In the genomic region with DNA sequence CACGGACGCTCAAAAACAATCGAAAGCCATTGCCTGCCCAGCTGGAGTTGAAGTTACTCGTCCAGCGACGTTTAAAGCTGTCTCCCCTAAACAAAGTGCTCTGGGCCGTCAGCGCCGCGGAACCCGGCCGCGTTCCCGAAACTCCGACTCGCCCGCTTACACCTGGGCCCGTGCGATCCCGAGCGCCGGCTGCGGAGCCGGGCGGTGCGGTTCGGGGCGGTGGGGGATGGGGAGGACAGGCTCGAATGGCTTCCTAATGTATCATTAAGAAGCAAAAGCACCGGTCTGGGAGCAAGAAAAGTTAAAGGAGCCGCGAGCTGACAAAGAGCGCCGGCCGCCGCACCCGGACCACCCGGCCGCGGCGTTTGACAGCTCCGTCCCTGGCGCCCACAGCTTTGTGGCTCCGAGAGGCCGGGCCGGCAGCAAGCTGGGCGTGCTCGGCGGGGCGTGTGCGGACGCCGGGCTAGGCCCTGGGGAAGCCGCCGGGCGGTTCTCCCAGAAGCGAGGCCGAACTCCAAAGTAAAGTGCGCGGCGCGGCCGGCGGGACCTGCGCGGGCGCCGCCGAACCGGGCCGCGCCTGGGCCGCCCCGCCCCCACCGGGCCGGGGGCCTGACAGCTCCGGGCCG, we compare ENCODE assay signal across 8 mouse cellular contexts. TPM values are rescaled to one million over a fixed set of nuclear protein-coding genes. Genes with fewer than 3 reads are reported as not detected.
DNase-seq lines count a peak whose midpoint lies in the region; ATAC-seq and TF ChIP-seq lines count a peak whose summit lies in the region.

No protein-coding gene starts in this region.

- DNase-seq in MEL (ENCODE audit: low read depth, low spot score): peak; percentile 66
- peak; percentile 46 to 70 for DNase-seq in cerebellum, adult 18-20 months
- peak; percentile 53 for DNase-seq in forebrain, postnatal 0 days
- DNase-seq in layer of hippocampus, postnatal 36 days: peak; percentile 56 to 57
- DNase-seq in lung, postnatal 14 days: peak; percentile 54
- DNase-seq in right cerebral cortex, adult 2 months (ENCODE audit: low spot score in 2 of 2): peak; percentile 44 to 58
- DNase-seq in urinary bladder, postnatal 14 days (ENCODE audit: low spot score): peak; percentile 57

- no peak for TF ChIP-seq RAD21 in MEL (IDR thresholded peaks at IDR 0.05; ENCODE audit: low read depth, low read length)

- no peak for TF ChIP-seq EP300 in MEL (IDR thresholded peaks at IDR 0.05; ENCODE audit: low read depth in 1 of 2, low read length in 2 of 2)

- H3K79me2 ChIP-seq in MEL (ENCODE audit: control insufficient read depth, insufficient read depth, low read length, poor library complexity): peaks cover 57% of the 10 kb centered on the region

- peak overlapping the region; percentile 100 for H3K9ac ChIP-seq in MEL (ENCODE audit: control insufficient read depth, low read depth, low read length, poor library complexity, severe bottlenecking)
- peak overlapping the region; percentile 96 for H3K9ac ChIP-seq in forebrain, postnatal 0 days
- peak overlapping the region; percentile 94 for H3K9ac ChIP-seq in hindbrain, embryonic 12.5 days

- ATAC-seq in forebrain, postnatal 0 days: peak; percentile 4; the same call in 1 of the 2 replicates
- ATAC-seq in hindbrain, embryonic 12.5 days (ENCODE audit: low FRiP score): peak; percentile 18

- H3K36me3 ChIP-seq in MEL (ENCODE audit: control insufficient read depth in 1 of 2, insufficient read depth in 2 of 2, low read length in 2 of 2): peaks cover 0 to 39% of the 10 kb centered on the region in 2 experiments; a peak in 2 of 4 replicates
- H3K36me3 ChIP-seq in forebrain, postnatal 0 days (ENCODE audit: insufficient read depth): no peaks in the 10 kb centered on the region
- no peaks in the 10 kb centered on the region for H3K36me3 ChIP-seq in hindbrain, embryonic 12.5 days

- peak overlapping the region; percentile 74 for H3K4me2 ChIP-seq in forebrain, postnatal 0 days (ENCODE audit: low read depth)
- peak overlapping the region; percentile 90 for H3K4me2 ChIP-seq in hindbrain, embryonic 12.5 days (replicated peaks)

- no peak for TF ChIP-seq CTCF in MEL (IDR thresholded peaks at IDR 0.05 in 2 of 3, conservative IDR thresholded peaks at IDR 0.05 in 1 of 3; ENCODE audit: control insufficient read depth in 1 of 3, insufficient read depth in 1 of 3, low read depth in 2 of 3, low read length in 3 of 3, poor library complexity in 1 of 3, severe bottlenecking in 1 of 3)
- TF ChIP-seq CTCF in forebrain, postnatal 0 days (IDR thresholded peaks at IDR 0.05; ENCODE audit: low read depth): no peak

- H3K4me3 ChIP-seq in MEL (ENCODE audit: control insufficient read depth in 1 of 2, insufficient read depth in 1 of 2, low read depth in 2 of 2, low read length in 2 of 2): peak overlapping the region; percentile 92 to 97
- peak overlapping the region; percentile 96 for H3K4me3 ChIP-seq in forebrain, postnatal 0 days (ENCODE audit: low read depth, low read length)
- peak overlapping the region; percentile 96 for H3K4me3 ChIP-seq in hindbrain, embryonic 12.5 days

- H3K9me3 ChIP-seq in MEL (replicated peaks; ENCODE audit: insufficient read depth, low read length): no peaks in the 10 kb centered on the region
- H3K9me3 ChIP-seq in forebrain, postnatal 0 days (ENCODE audit: low read length): no peaks in the 10 kb centered on the region
- H3K9me3 ChIP-seq in hindbrain, embryonic 12.5 days (replicated peaks): no peaks in the 10 kb centered on the region

- H3K27ac ChIP-seq in MEL (ENCODE audit: control insufficient read depth, low read depth, low read length): peak overlapping the region; percentile 94
- peak overlapping the region; percentile 99 for H3K27ac ChIP-seq in forebrain, postnatal 0 days (ENCODE audit: low read depth, low read length)
- H3K27ac ChIP-seq in hindbrain, embryonic 12.5 days: peak overlapping the region; percentile 99

- H3K27me3 ChIP-seq in MEL (ENCODE audit: control insufficient read depth in 1 of 2, insufficient read depth in 2 of 2, low read length in 2 of 2): no peaks in the 10 kb centered on the region; a peak in 1 of 4 replicates
- no peaks in the 10 kb centered on the region for H3K27me3 ChIP-seq in forebrain, postnatal 0 days (ENCODE audit: insufficient read depth, low read length)
- H3K27me3 ChIP-seq in hindbrain, embryonic 12.5 days: no peaks in the 10 kb centered on the region

- WGBS in forebrain, postnatal 0 days: 1% methylated on average over 74 of the region's 78 CpGs
- under 1% methylated on average over 61 of the region's 78 CpGs for WGBS in hindbrain, embryonic 12.5 days

- peaks cover 16 to 26% of the 10 kb centered on the region in 2 experiments for H3K4me1 ChIP-seq in MEL (ENCODE audit: control insufficient read depth in 1 of 2, insufficient read depth in 2 of 2, low read length in 2 of 2)
- H3K4me1 ChIP-seq in forebrain, postnatal 0 days (ENCODE audit: insufficient read depth): peaks cover 10% of the 10 kb centered on the region
- H3K4me1 ChIP-seq in hindbrain, embryonic 12.5 days: peaks cover 13% of the 10 kb centered on the region

- TF ChIP-seq POLR2A in MEL (IDR thresholded peaks at IDR 0.05; ENCODE audit: control insufficient read depth in 1 of 2, insufficient read depth in 1 of 2, low read depth in 1 of 2, low read length in 2 of 2, poor library complexity in 1 of 2): no peak

TF ChIP-seq in MEL, 35 proteins besides CTCF, POLR2A, EP300 and RAD21:
- TF ChIP-seq RCOR1 (IDR thresholded peaks at IDR 0.05; ENCODE audit: low read depth, low read length): no peak
- TF ChIP-seq ZKSCAN1 (IDR thresholded peaks at IDR 0.05; ENCODE audit: low read depth, low read length): no peak
- no peak for TF ChIP-seq TAL1 (IDR thresholded peaks at IDR 0.05; ENCODE audit: low read length)
- peak; percentile 80; the same call in 1 of the 2 replicates for TF ChIP-seq CHD1 (IDR thresholded peaks at IDR 0.05; ENCODE audit: low read depth, low read length)
- TF ChIP-seq MXI1 (IDR thresholded peaks at IDR 0.05; ENCODE audit: low read depth, low read length): peak; percentile 73; the same call in 1 of the 2 replicates
- no peak for TF ChIP-seq NELFE (IDR thresholded peaks at IDR 0.05; ENCODE audit: low read depth, low read length)
- no peak for TF ChIP-seq USF2 (IDR thresholded peaks at IDR 0.05; ENCODE audit: borderline replicate concordance in 1 of 2, insufficient read depth in 1 of 2, low read depth in 1 of 2, low read length in 2 of 2)
- TF ChIP-seq SIN3A (IDR thresholded peaks at IDR 0.05; ENCODE audit: low read length): no peak; the same call in none of the 2 replicates
- no peak for TF ChIP-seq POLR2AphosphoS5 (IDR thresholded peaks at IDR 0.05; ENCODE audit: borderline replicate concordance, low read depth, low read length)
- TF ChIP-seq MAZ (IDR thresholded peaks at IDR 0.05; ENCODE audit: low read depth, low read length): 0 out of 2 replicates have a peak, but pooled peaks have one; percentile 7
- TF ChIP-seq UBTF (IDR thresholded peaks at IDR 0.05; ENCODE audit: borderline replicate concordance, insufficient read depth, low read depth, low read length): peak; percentile 17; the same call in 1 of the 2 replicates
- no peak for TF ChIP-seq KAT2A (conservative IDR thresholded peaks at IDR 0.05; ENCODE audit: low read depth, low read length)
- TF ChIP-seq TBP (IDR thresholded peaks at IDR 0.05; ENCODE audit: low read depth, low read length): no peak
TF ChIP-seq in MEL: peak in this region for 4.

RNA-seq across cellular contexts. Expression of a gene that starts 0.8 kb away (rescaled TPM):
- 26.2 and 28.1 TPM in 2 replicates for total RNA-seq in MEL (2012; rRNA removed)
- polyA plus RNA-seq in MEL (2012; ENCODE audit: insufficient read depth in 1 of 2, insufficient read length in 2 of 2, low read depth in 1 of 2, low replicate concordance in 2 of 2, missing spikeins in 1 of 2): 10 to 100 TPM; 23.8 to 34.0 TPM
- total RNA-seq in forebrain, postnatal 0 days (2014; rRNA removed): 46.7 and 58.9 TPM in 2 replicates
- 6.1 and 11.3 TPM in 2 replicates for polyA plus RNA-seq in forebrain, postnatal 0 days (2015; fragmentation: Nextera tagmentation; extraction: Ambion mirVana)
- 27.1 and 27.9 TPM in 2 replicates for polyA plus RNA-seq in hindbrain, embryonic 12.5 days (2016; fragmentation: Nextera tagmentation; extraction: Ambion mirVana)
- 10 to 100 TPM; 81.1 to 95.7 TPM for total RNA-seq in layer of hippocampus, postnatal 36 days (2021)

RNA-seq across cellular contexts. Expression of a gene that starts 18.0 kb away (rescaled TPM):
- not detected in 2 replicates for total RNA-seq in MEL (2012; rRNA removed)
- not detected for polyA plus RNA-seq in MEL (2012; ENCODE audit: insufficient read depth in 1 of 2, insufficient read length in 2 of 2, low read depth in 1 of 2, low replicate concordance in 2 of 2, missing spikeins in 1 of 2)
- not detected in 2 replicates for total RNA-seq in forebrain, postnatal 0 days (2014; rRNA removed)
- not detected in 2 replicates for polyA plus RNA-seq in forebrain, postnatal 0 days (2015; fragmentation: Nextera tagmentation; extraction: Ambion mirVana)
- polyA plus RNA-seq in hindbrain, embryonic 12.5 days (2016; fragmentation: Nextera tagmentation; extraction: Ambion mirVana): 0.14 TPM in 1 of 2 replicates, not detected in the other
- under 1 TPM; 0.40 to 0.43 TPM for total RNA-seq in layer of hippocampus, postnatal 36 days (2021)

Comparison
In these comparisons a context has a peak if more than half of its experiments do, and no peak if none do; other contexts are left out.
1. Peak in every context shown above with its lines: DNase-seq, ATAC-seq, H3K4me3 ChIP-seq and H3K27ac ChIP-seq.